Mouse (Mus musculus) cerebellum, adult 8-10 months (tissue): ENCODE measurements around the gene Lgalsl.

ENCODE experiments used
- DNase-seq: peaks from one replicate; pipeline ENCODE4 v3.0.0; 2022

Gene Lgalsl

DNA sequence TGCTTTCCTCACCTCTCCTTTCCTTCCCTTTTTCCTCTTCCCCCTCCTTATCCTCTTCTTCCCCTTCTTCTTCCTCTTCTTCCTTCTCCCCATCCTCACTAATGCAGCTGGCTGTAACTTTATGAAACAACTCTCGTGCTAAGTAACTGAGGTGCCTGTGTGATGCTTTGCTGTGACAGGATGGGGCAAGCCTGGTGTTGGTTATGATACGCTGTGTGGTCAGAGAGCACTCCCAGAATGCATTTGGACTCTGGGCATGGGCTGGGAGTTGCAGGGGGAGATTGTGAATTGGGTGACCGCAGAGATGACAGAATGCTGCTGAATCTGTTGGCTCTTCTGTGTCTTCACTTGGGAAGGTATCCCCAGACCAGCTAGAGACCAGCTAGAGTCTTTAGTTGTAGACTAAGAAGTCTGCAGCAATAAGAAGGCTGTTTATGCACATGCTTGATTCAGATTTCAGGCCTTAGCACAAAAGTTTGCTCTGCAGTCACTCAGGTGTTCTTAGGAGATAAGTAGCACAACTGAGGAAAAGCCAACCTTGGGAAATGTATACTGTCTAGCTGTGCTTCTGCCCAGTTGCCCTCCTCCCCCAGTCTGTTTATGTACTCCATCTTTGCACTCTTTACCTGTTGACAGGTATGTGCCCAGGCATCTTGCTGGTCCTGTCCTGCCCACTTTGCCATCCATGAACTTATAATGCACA is 51.8 kb downstream of the Lgalsl start:
- no peak for DNase-seq

DNA sequence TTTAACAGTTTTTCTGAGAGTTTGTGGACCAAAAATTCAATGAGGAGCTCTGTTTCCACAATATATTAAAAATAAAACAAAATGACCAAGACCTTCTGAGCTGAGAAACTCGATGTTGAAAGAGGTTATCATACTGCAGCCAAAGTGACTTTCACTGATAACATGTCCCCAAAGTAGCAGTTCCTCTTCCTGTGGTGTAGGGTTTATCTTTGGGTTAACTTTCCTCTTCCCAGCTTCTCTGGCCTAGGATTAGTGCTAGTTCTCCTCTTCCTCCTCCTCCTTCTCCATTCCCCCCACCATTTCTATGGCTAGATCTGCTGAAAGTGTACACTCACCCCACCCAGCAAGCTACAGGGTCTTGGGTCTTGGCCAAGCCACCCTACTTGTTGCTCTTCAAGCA is 52.6 kb downstream of the Lgalsl start:
- no peak for DNase-seq

DNA sequence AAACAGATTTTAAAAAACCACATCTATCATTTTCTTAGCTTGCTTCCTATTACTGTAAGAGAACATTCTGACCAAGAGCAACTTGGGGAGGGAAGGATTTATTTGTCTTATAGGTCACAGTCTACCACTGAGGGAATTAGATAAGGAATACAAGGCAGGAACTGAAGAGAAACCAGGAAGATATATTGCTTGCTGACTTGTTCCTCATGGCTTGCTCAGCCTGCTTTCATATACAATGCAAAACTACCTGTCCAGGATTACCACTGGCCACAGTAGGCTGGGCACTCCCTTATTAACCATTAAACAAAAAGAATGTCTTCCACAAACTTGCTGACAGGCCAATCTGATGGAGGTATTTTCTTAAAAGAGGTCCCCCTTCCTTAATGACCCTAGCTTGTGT is 54.2 kb downstream of the Lgalsl start:
- no peak for DNase-seq
